Mouse (Mus musculus): ENCODE measurements around the gene Pdp2. TPM values are rescaled to one million over a fixed set of nuclear protein-coding genes. Genes with fewer than 3 reads are reported as not detected.

The Pdp2 gene
- total and polyA plus RNA-seq, 3 experiments, result 4.4 to 22.8 (median 14.2) TPM

DNA sequence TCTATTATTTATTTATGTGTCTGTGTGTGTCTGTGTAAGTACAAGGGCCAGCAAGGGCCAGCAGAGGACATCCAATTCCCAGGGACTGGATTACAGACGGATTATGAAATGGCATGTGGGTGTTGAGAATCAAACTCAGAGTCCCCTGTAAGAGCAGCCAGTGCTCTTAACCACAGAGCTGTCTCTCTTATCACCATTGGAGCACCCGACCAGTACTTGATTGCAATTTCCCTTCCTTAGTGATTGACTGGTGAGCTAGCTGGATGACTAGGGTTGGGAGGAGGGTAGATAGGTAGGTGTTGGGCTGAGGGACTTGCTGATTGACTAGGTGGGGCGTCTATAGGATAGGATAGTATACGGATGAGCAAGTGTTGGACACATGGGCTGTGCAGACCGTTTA lies 29.5 kb downstream of the Pdp2 start:
- Histone ChIP-seq H3K4me3 (ENCODE audit: low read depth, low read length) (no peak overlapping the region), H3K4me1 (ENCODE audit: insufficient read depth, low read depth, low read length) (peaks cover 3% of the 10 kb centered on the region), H3K9me3 (replicated peaks) (no peaks in the 10 kb centered on the region), H3K36me3 (replicated peaks) (no peaks in the 10 kb centered on the region), H3K27me3 (ENCODE audit: insufficient read depth, low read length) (peaks cover 58% of the 10 kb centered on the region)
- no peak for DNase-seq (ENCODE audit: low spot score)
- ATAC-seq (ENCODE audit: extremely low read depth, insufficient number of reproducible peaks, low FRiP score, poor library complexity, severe bottlenecking), result no peak
- TF ChIP-seq GATA1 (IDR thresholded peaks at IDR 0.05; ENCODE audit: borderline replicate concordance, low read length) (no peak), CTCF (IDR thresholded peaks at IDR 0.05; ENCODE audit: low read depth, low read length) (no peak), TAL1 (conservative IDR thresholded peaks at IDR 0.05; ENCODE audit: low read depth, low read length) (no peak), POLR2AphosphoS5 (IDR thresholded peaks at IDR 0.05; ENCODE audit: insufficient replicate concordance, low read depth, low read length) (no peak), GATA2 (IDR thresholded peaks at IDR 0.05; ENCODE audit: borderline replicate concordance, low read depth, low read length) (no peak)

DNA sequence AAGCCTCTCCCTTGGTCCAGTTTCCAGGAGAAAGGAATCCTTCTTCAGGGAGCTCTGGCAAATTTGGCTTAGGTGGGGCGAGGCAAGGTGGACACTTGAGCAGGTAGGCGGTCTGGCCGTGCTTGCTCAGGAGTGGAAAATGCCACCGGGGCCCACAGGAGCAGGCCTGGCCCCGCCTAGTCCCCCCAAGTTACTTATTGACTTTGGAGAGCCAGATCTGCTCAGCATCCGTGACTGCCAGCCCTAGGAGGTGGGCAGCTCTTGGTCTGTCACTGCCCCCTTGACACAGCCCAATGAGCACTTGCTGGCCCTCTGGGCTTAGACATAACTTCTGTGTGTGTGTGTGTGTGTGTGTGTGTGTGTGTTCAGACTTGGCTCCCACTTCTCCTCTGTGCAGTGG lies 32.9 kb downstream of the Pdp2 start, which contains the start of gene Cdh16:
Gene Cdh16, minus strand, starts transcription at position 236 of the 400 bp plus-strand sequence.
- Histone ChIP-seq H3K36me3 (replicated peaks) (peaks cover 10% of the 10 kb centered on the region), H3K27me3 (ENCODE audit: insufficient read depth, low read length) (peaks cover 35% of the 10 kb centered on the region), H3K4me3 (ENCODE audit: low read depth, low read length) (no peak within 1 kb of the TSS), H3K9me3 (replicated peaks) (no peaks in the 10 kb centered on the region), H3K4me1 (ENCODE audit: insufficient read depth, low read depth, low read length) (peaks cover 18% of the 10 kb centered on the region)
- TF ChIP-seq CTCF (IDR thresholded peaks at IDR 0.05; ENCODE audit: low read depth, low read length), result no peak
- no peak for TF ChIP-seq TAL1 (conservative IDR thresholded peaks at IDR 0.05; ENCODE audit: low read depth, low read length)
- no peak for TF ChIP-seq GATA2 (IDR thresholded peaks at IDR 0.05; ENCODE audit: borderline replicate concordance, low read depth, low read length)
- no peak for TF ChIP-seq GATA1 (IDR thresholded peaks at IDR 0.05; ENCODE audit: borderline replicate concordance, low read length)
- no peak for TF ChIP-seq POLR2AphosphoS5 (IDR thresholded peaks at IDR 0.05; ENCODE audit: insufficient replicate concordance, low read depth, low read length)
- ATAC-seq (ENCODE audit: extremely low read depth, insufficient number of reproducible peaks, low FRiP score, poor library complexity, severe bottlenecking) (no peak), DNase-seq (ENCODE audit: low spot score) (no peak)

- Histone ChIP-seq H3K4me1 (ENCODE audit: insufficient read depth, low read depth, low read length) (peaks cover 47% of the 10 kb centered on the region), H3K4me3 (ENCODE audit: low read depth, low read length) (no peak overlapping the region), H3K27me3 (ENCODE audit: insufficient read depth, low read length) (peaks cover 15% of the 10 kb centered on the region), H3K36me3 (replicated peaks) (peaks cover 18% of the 10 kb centered on the region), H3K9me3 (replicated peaks) (no peaks in the 10 kb centered on the region)
- no peak for TF ChIP-seq GATA1 (IDR thresholded peaks at IDR 0.05; ENCODE audit: borderline replicate concordance, low read length)
- TF ChIP-seq POLR2AphosphoS5 (IDR thresholded peaks at IDR 0.05; ENCODE audit: insufficient replicate concordance, low read depth, low read length), result no peak
- no peak for TF ChIP-seq TAL1 (conservative IDR thresholded peaks at IDR 0.05; ENCODE audit: low read depth, low read length)
- TF ChIP-seq GATA2 (IDR thresholded peaks at IDR 0.05; ENCODE audit: borderline replicate concordance, low read depth, low read length), result no peak
- no peak for TF ChIP-seq CTCF (IDR thresholded peaks at IDR 0.05; ENCODE audit: low read depth, low read length)
- DNase-seq (ENCODE audit: low spot score) (no peak), ATAC-seq (ENCODE audit: extremely low read depth, insufficient number of reproducible peaks, low FRiP score, poor library complexity, severe bottlenecking) (no peak)
Measured at GRCm38 (mm10) chr8:104627065-104627740, 36.0 kb downstream of the Pdp2 start.

DNA sequence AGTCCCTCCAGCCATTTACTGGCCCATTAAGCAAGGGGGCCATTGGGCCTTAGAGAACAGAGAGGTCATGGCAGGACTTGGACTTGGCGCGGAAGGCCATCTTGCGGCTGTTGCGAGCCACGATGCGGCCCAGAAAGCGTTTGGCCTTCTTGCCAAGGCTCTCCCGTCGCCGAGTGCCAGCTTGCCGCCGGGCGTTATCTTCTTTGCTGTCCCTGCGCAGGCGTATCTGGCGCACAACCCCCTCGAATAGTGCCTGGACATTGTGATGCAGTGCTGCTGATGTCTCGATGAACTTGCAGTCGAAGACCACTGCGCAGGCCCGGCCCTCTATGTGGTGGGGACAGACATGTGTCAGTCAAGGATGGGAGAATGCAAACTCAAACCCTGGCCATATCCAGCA lies 37.2 kb downstream of the Pdp2 start:
- no peak for DNase-seq (ENCODE audit: low spot score)
- TF ChIP-seq CTCF (IDR thresholded peaks at IDR 0.05; ENCODE audit: low read depth, low read length) (no peak), TAL1 (conservative IDR thresholded peaks at IDR 0.05; ENCODE audit: low read depth, low read length) (no peak), GATA2 (IDR thresholded peaks at IDR 0.05; ENCODE audit: borderline replicate concordance, low read depth, low read length) (no peak), POLR2AphosphoS5 (IDR thresholded peaks at IDR 0.05; ENCODE audit: insufficient replicate concordance, low read depth, low read length) (no peak), GATA1 (IDR thresholded peaks at IDR 0.05; ENCODE audit: borderline replicate concordance, low read length) (no peak)
- Histone ChIP-seq H3K36me3 (replicated peaks) (peaks cover 18% of the 10 kb centered on the region), H3K27me3 (ENCODE audit: insufficient read depth, low read length) (peaks cover 10% of the 10 kb centered on the region), H3K4me1 (ENCODE audit: insufficient read depth, low read depth, low read length) (peaks cover 57% of the 10 kb centered on the region), H3K4me3 (ENCODE audit: low read depth, low read length) (no peak overlapping the region), H3K9me3 (replicated peaks) (no peaks in the 10 kb centered on the region)
- ATAC-seq (ENCODE audit: extremely low read depth, insufficient number of reproducible peaks, low FRiP score, poor library complexity, severe bottlenecking), result no peak

DNA sequence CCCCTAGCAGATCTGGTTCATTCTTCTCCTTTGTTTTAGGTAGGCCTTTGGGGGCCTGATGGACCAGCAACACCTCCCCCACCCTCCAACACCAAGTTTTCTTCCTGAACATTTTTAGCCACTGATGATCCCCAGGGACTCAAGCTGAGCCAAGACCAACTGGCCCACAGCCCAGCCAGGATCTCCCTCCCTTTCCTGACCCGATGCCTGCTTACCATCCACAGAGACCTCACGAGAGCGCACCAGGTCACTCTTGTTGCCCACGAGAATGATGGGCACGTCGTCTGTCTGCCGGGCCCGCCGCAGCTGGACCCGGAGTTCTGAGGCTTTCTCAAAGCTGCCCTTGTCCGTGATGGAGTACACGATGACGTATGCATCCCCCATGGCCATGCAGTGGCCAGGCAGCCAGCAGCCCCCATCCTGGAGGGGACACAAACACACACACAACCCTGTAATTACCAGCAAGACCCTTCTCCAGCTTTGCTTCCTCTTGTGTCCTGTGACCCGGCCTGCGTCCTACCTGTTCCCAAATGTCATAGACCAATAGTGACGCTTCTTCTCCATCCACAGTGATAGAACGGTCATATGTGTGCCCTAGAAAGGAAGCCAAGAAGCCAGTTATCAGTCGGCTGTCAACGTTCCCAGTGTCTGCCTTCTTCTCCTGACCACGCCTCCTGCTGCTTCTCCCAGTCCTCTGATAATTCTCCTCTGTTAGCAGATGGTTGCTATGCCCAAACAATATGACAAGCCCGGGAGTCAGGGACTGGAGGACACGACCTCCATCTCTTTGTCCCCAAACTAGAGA lies 38.3 kb downstream of the Pdp2 start:
- TF ChIP-seq POLR2AphosphoS5 (IDR thresholded peaks at IDR 0.05; ENCODE audit: insufficient replicate concordance, low read depth, low read length), result no peak
- TF ChIP-seq GATA2 (IDR thresholded peaks at IDR 0.05; ENCODE audit: borderline replicate concordance, low read depth, low read length), result no peak
- no peak for TF ChIP-seq TAL1 (conservative IDR thresholded peaks at IDR 0.05; ENCODE audit: low read depth, low read length)
- no peak for TF ChIP-seq CTCF (IDR thresholded peaks at IDR 0.05; ENCODE audit: low read depth, low read length)
- Histone ChIP-seq H3K4me3 (ENCODE audit: low read depth, low read length) (no peak overlapping the region), H3K9me3 (replicated peaks) (no peaks in the 10 kb centered on the region), H3K4me1 (ENCODE audit: insufficient read depth, low read depth, low read length) (peaks cover 59% of the 10 kb centered on the region), H3K27me3 (ENCODE audit: insufficient read depth, low read length) (peaks cover 6% of the 10 kb centered on the region), H3K36me3 (replicated peaks) (peaks cover 25% of the 10 kb centered on the region)
- DNase-seq (ENCODE audit: low spot score) (no peak), ATAC-seq (ENCODE audit: extremely low read depth, insufficient number of reproducible peaks, low FRiP score, poor library complexity, severe bottlenecking) (no peak)

DNA sequence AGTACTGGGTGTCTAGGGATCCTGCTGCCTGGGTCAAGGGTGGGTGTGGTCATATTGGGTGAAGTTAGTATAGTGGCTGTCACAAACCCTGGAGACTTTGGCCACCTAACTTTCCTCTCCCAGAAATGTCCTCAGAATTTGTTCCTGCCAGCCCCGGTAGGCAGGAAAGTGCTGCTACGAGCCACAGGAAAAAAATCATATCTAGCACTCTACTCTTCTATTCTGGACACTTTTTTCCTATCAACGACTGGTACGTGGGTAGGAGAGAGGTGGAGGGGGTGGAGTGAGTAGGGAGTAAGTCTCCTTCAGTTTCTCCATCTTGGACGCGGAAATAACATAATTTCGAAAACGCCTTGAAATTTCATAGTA lies 38.8 kb downstream of the Pdp2 start:
- DNase-seq (ENCODE audit: low spot score), result no peak
- peaks cover 3% of the 10 kb centered on the region for H3K27me3 ChIP-seq (ENCODE audit: insufficient read depth, low read length)
- peaks cover 59% of the 10 kb centered on the region for H3K4me1 ChIP-seq (ENCODE audit: insufficient read depth, low read depth, low read length)
- TF ChIP-seq CTCF (IDR thresholded peaks at IDR 0.05; ENCODE audit: low read depth, low read length) (no peak), TAL1 (conservative IDR thresholded peaks at IDR 0.05; ENCODE audit: low read depth, low read length) (no peak), GATA2 (IDR thresholded peaks at IDR 0.05; ENCODE audit: borderline replicate concordance, low read depth, low read length) (no peak)
- no peak for ATAC-seq (ENCODE audit: extremely low read depth, insufficient number of reproducible peaks, low FRiP score, poor library complexity, severe bottlenecking)
- no peaks in the 10 kb centered on the region for H3K9me3 ChIP-seq (replicated peaks)
- no peak overlapping the region; the same call in 1 of the 2 replicates for H3K4me3 ChIP-seq (ENCODE audit: low read depth, low read length)
- peaks cover 31% of the 10 kb centered on the region for H3K36me3 ChIP-seq (replicated peaks)
